Mouse (Mus musculus) gastrocnemius, adult 2 months (tissue): ENCODE data around the gene Auts2. TPM values are rescaled to one million over a fixed set of nuclear protein-coding genes. Genes with fewer than 3 reads are reported as not detected.

Experiments used
- DNase-seq: peaks from one replicate; pipeline ENCODE4 v3.0.0; 2022
- H3K27ac ChIP-seq: fragments of 200-600 bp; 2 replicates; pipeline ENCODE4 v1.8.1; 2022; ENCODE audit warnings: mild to moderate bottlenecking
- H3K4me3 ChIP-seq: fragments of 200-600 bp; 2 replicates; pipeline ENCODE4 v1.8.1; 2022; ENCODE audit warnings: mild to moderate bottlenecking, moderate library complexity
- CTCF ChIP-seq: fragments of 200-600 bp; IDR thresholded peaks from 2 replicates; pipeline ENCODE4 v1.8.1; 2022; ENCODE audit warnings: antibody characterized with exemption, mild to moderate bottlenecking, moderate library complexity
- intact Hi-C: fragments of 180-260 bp; cut with DNase I; formaldehyde crosslinking; loops from one replicate; pipeline ENCODE4 v1.15.1; 2025
- total RNA-seq, 2 experiments: library from RNA; stranded (reverse); gene quantifications; 2 replicates each; pipeline ENCODE4 v1.2.3; 2021

Gene Auts2
- total RNA-seq, 2 experiments from 2014 or later, result 13.0 to 31.1 TPM

- intact Hi-C loops, result no loop called here
- no peak for DNase-seq
- no peak overlapping the region for H3K4me3 ChIP-seq
- H3K27ac ChIP-seq, result no peak overlapping the region
- no peak for TF ChIP-seq CTCF
These were observed 710.0 kb downstream of the Auts2 start for GRCm38 (mm10) chr5:131832891-131833876.

- intact Hi-C loops, result no loop called here
- DNase-seq, result no peak
- H3K4me3 ChIP-seq, result no peak overlapping the region
- no peak for TF ChIP-seq CTCF
- H3K27ac ChIP-seq, result peak overlapping the region; percentile 52; the same call in 1 of the 2 replicates
These were observed 713.0 kb downstream of the Auts2 start for GRCm38 (mm10) chr5:131830111-131830510.

- intact Hi-C loops, result no loop called here
- Histone ChIP-seq H3K27ac (peak overlapping the region; percentile 52), H3K4me3 (no peak overlapping the region)
- no peak for TF ChIP-seq CTCF
- peak; percentile 50 for DNase-seq
These were observed 713.9 kb downstream of the Auts2 start for GRCm38 (mm10) chr5:131829248-131829647.

- Histone ChIP-seq H3K4me3 (no peak overlapping the region), H3K27ac (peak overlapping the region; percentile 52; the same call in 1 of the 2 replicates)
- intact Hi-C loops, result no loop called here
- DNase-seq, result no peak
- TF ChIP-seq CTCF, result no peak
These were observed 714.5 kb downstream of the Auts2 start for GRCm38 (mm10) chr5:131828607-131829006.

GRCm38 (mm10) chr5:131826362-131827261 is 716.5 kb downstream of the Auts2 start:
- no peak overlapping the region for H3K27ac ChIP-seq
- no peak for DNase-seq
- no peak for TF ChIP-seq CTCF
- H3K4me3 ChIP-seq, result no peak overlapping the region
- intact Hi-C loops, result no loop called here

- Histone ChIP-seq H3K4me3 (no peak overlapping the region), H3K27ac (no peak overlapping the region)
- no peak for DNase-seq
- no peak for TF ChIP-seq CTCF
- intact Hi-C loops, result no loop called here
These were observed 717.7 kb downstream of the Auts2 start for GRCm38 (mm10) chr5:131825421-131825820.

- H3K27ac ChIP-seq, result no peak overlapping the region
- no peak overlapping the region for H3K4me3 ChIP-seq
- TF ChIP-seq CTCF, result no peak
- DNase-seq, result no peak
- intact Hi-C loops, result no loop called here
These were observed 718.8 kb downstream of the Auts2 start for GRCm38 (mm10) chr5:131824197-131824991.

GRCm38 (mm10) chr5:131821461-131821860 is 721.7 kb downstream of the Auts2 start:
- no peak for TF ChIP-seq CTCF
- intact Hi-C loops, result no loop called here
- Histone ChIP-seq H3K4me3 (no peak overlapping the region), H3K27ac (no peak overlapping the region)
- DNase-seq, result no peak

- no peak for DNase-seq
- Histone ChIP-seq H3K4me3 (no peak overlapping the region), H3K27ac (no peak overlapping the region)
- TF ChIP-seq CTCF, result no peak
- intact Hi-C loops, result no loop called here
These were observed 723.9 kb downstream of the Auts2 start for GRCm38 (mm10) chr5:131819251-131819691.

GRCm38 (mm10) chr5:131815498-131815897 is 727.6 kb downstream of the Auts2 start:
- intact Hi-C loops, result no loop called here
- no peak for TF ChIP-seq CTCF
- H3K4me3 ChIP-seq, result no peak overlapping the region
- no peak for DNase-seq
- peak overlapping the region; percentile 79 for H3K27ac ChIP-seq

GRCm38 (mm10) chr5:131814503-131815003 is 728.6 kb downstream of the Auts2 start:
- Histone ChIP-seq H3K4me3 (no peak overlapping the region), H3K27ac (peak overlapping the region; percentile 79)
- TF ChIP-seq CTCF, result no peak
- peak; percentile 49 for DNase-seq
- intact Hi-C loops, result no loop called here

GRCm38 (mm10) chr5:131813952-131814502 is 729.1 kb downstream of the Auts2 start:
- peak overlapping the region; percentile 79 for H3K27ac ChIP-seq
- DNase-seq, result no peak
- no peak overlapping the region for H3K4me3 ChIP-seq
- TF ChIP-seq CTCF, result no peak
- intact Hi-C loops, result no loop called here
